Mouse (Mus musculus): ENCODE results near the gene Pou3f3. TPM values are rescaled to one million over a fixed set of nuclear protein-coding genes. Genes with fewer than 3 reads are reported as not detected.
A peak's percentile ranks its signal among the peaks of the same experiment; 100 is the strongest.

The Pou3f3 gene
- polyA plus RNA-seq (2015; fragmentation: Nextera tagmentation; extraction: Ambion mirVana), result 8.4 and 9.5 TPM in 2 replicates

GRCm38 (mm10) chr1:42695578-42695915 lies at the start of gene Pou3f3:
Gene Pou3f3 (plus strand): TSS chr1:42695768.
- Histone ChIP-seq H3K27me3 (replicated peaks; ENCODE audit: control insufficient read depth, insufficient read depth, low read length) (no peaks in the 10 kb centered on the region), H3K27ac (ENCODE audit: low read depth, low read length) (peak within 1 kb of the TSS; percentile 97), H3K9ac (ENCODE audit: low read depth, low read length) (peak within 1 kb of the TSS; percentile 75), H3K4me2 (ENCODE audit: low read length) (peak within 1 kb of the TSS; percentile 71), H3K4me3 (ENCODE audit: low read length) (peak within 1 kb of the TSS; percentile 54), H3K36me3 (ENCODE audit: control insufficient read depth, insufficient read depth, low read length) (no peaks in the 10 kb centered on the region), H3K4me1 (ENCODE audit: control insufficient read depth, insufficient read depth, low read depth, low read length) (no peaks in the 10 kb centered on the region), H3K9me3 (ENCODE audit: control insufficient read depth, low read length) (no peaks in the 10 kb centered on the region)
- ATAC-seq, result peak; percentile 90
- under 1% methylated on average over 21 of the region's 21 CpGs for WGBS

GRCm38 (mm10) chr1:42648366-42648935 lies 47.1 kb upstream of the Pou3f3 start:
- 74% methylated on average over 9 of the region's 9 CpGs for WGBS
- ATAC-seq, result peak; percentile 70; the same call in 1 of the 2 replicates

GRCm38 (mm10) chr1:42651461-42651860 lies 44.1 kb upstream of the Pou3f3 start:
- no peak for ATAC-seq
- no peaks in the 10 kb centered on the region; the same call in 1 of the 2 replicates for H3K9me3 ChIP-seq (ENCODE audit: control insufficient read depth, low read length)
- H3K4me3 ChIP-seq (ENCODE audit: low read length), result no peak overlapping the region
- no peak overlapping the region for H3K27ac ChIP-seq (ENCODE audit: low read depth, low read length)
- H3K4me1 ChIP-seq (ENCODE audit: control insufficient read depth, insufficient read depth, low read depth, low read length), result no peaks in the 10 kb centered on the region; the same call in 1 of the 2 replicates
- no peak overlapping the region for H3K9ac ChIP-seq (ENCODE audit: low read depth, low read length)
- no peaks in the 10 kb centered on the region for H3K27me3 ChIP-seq (replicated peaks; ENCODE audit: control insufficient read depth, insufficient read depth, low read length)
- H3K4me2 ChIP-seq (ENCODE audit: low read length), result no peak overlapping the region
- WGBS, result 94% methylated on average over 15 of the region's 15 CpGs
- H3K36me3 ChIP-seq (ENCODE audit: control insufficient read depth, insufficient read depth, low read length), result no peaks in the 10 kb centered on the region

More at GRCm38 (mm10) chr1:42648366-42648935, 47.1 kb upstream of the Pou3f3 start:
- no peak overlapping the region for H3K27ac ChIP-seq (ENCODE audit: low read depth, low read length)
- H3K4me3 ChIP-seq (ENCODE audit: low read length), result no peak overlapping the region
- no peaks in the 10 kb centered on the region for H3K27me3 ChIP-seq (replicated peaks; ENCODE audit: control insufficient read depth, insufficient read depth, low read length)
- H3K36me3 ChIP-seq (ENCODE audit: control insufficient read depth, insufficient read depth, low read length), result no peaks in the 10 kb centered on the region
- H3K9ac ChIP-seq (ENCODE audit: low read depth, low read length), result no peak overlapping the region
- H3K9me3 ChIP-seq (ENCODE audit: control insufficient read depth, low read length), result no peaks in the 10 kb centered on the region; the same call in 1 of the 2 replicates
- H3K4me1 ChIP-seq (ENCODE audit: control insufficient read depth, insufficient read depth, low read depth, low read length), result no peaks in the 10 kb centered on the region; the same call in 1 of the 2 replicates
- no peak overlapping the region for H3K4me2 ChIP-seq (ENCODE audit: low read length)

- no peaks in the 10 kb centered on the region for H3K4me1 ChIP-seq (ENCODE audit: control insufficient read depth, insufficient read depth, low read depth, low read length)
- H3K27ac ChIP-seq (ENCODE audit: low read depth, low read length), result 0 out of 2 replicates have a peak overlapping the region, but pooled peaks have one; percentile 39
- H3K36me3 ChIP-seq (ENCODE audit: control insufficient read depth, insufficient read depth, low read length), result 0 out of 2 replicates have a peak, but pooled peaks cover 5% of the 10 kb centered on the region
- no peaks in the 10 kb centered on the region for H3K27me3 ChIP-seq (replicated peaks; ENCODE audit: control insufficient read depth, insufficient read depth, low read length)
- no peak overlapping the region for H3K9ac ChIP-seq (ENCODE audit: low read depth, low read length)
- no peak overlapping the region for H3K4me3 ChIP-seq (ENCODE audit: low read length)
- H3K9me3 ChIP-seq (ENCODE audit: control insufficient read depth, low read length), result no peaks in the 10 kb centered on the region
- H3K4me2 ChIP-seq (ENCODE audit: low read length), result no peak overlapping the region
- peak; percentile 60; the same call in 1 of the 2 replicates for ATAC-seq
- WGBS, result 84% methylated on average over 1 of the region's 1 CpGs
These were observed 28.0 kb upstream of the Pou3f3 start for GRCm38 (mm10) chr1:42667546-42667945.

GRCm38 (mm10) chr1:42680673-42681072 lies 14.9 kb upstream of the Pou3f3 start:
- no peaks in the 10 kb centered on the region for H3K36me3 ChIP-seq (ENCODE audit: control insufficient read depth, insufficient read depth, low read length)
- no peak overlapping the region for H3K27ac ChIP-seq (ENCODE audit: low read depth, low read length)
- H3K4me3 ChIP-seq (ENCODE audit: low read length), result no peak overlapping the region
- H3K4me1 ChIP-seq (ENCODE audit: control insufficient read depth, insufficient read depth, low read depth, low read length), result peaks cover 19% of the 10 kb centered on the region
- H3K9me3 ChIP-seq (ENCODE audit: control insufficient read depth, low read length), result no peaks in the 10 kb centered on the region
- no peak for ATAC-seq
- H3K4me2 ChIP-seq (ENCODE audit: low read length), result no peak overlapping the region
- H3K9ac ChIP-seq (ENCODE audit: low read depth, low read length), result no peak overlapping the region
- H3K27me3 ChIP-seq (replicated peaks; ENCODE audit: control insufficient read depth, insufficient read depth, low read length), result no peaks in the 10 kb centered on the region
- WGBS, result 66% methylated on average over 3 of the region's 3 CpGs

- peaks cover 22% of the 10 kb centered on the region for H3K4me1 ChIP-seq (ENCODE audit: control insufficient read depth, insufficient read depth, low read depth, low read length)
- 62% methylated on average over 5 of the region's 5 CpGs for WGBS
These were observed 13.8 kb upstream of the Pou3f3 start for GRCm38 (mm10) chr1:42681762-42682161.

GRCm38 (mm10) chr1:42683861-42684260 lies 11.7 kb upstream of the Pou3f3 start:
- Histone ChIP-seq H3K9me3 (ENCODE audit: control insufficient read depth, low read length) (no peaks in the 10 kb centered on the region), H3K4me1 (ENCODE audit: control insufficient read depth, insufficient read depth, low read depth, low read length) (peaks cover 18% of the 10 kb centered on the region), H3K4me3 (ENCODE audit: low read length) (peak overlapping the region; percentile 51), H3K36me3 (ENCODE audit: control insufficient read depth, insufficient read depth, low read length) (no peaks in the 10 kb centered on the region), H3K4me2 (ENCODE audit: low read length) (peak overlapping the region; percentile 97), H3K27ac (ENCODE audit: low read depth, low read length) (peak overlapping the region; percentile 86), H3K9ac (ENCODE audit: low read depth, low read length) (peak overlapping the region; percentile 84), H3K27me3 (replicated peaks; ENCODE audit: control insufficient read depth, insufficient read depth, low read length) (no peaks in the 10 kb centered on the region)
- peak; percentile 16 for ATAC-seq
- WGBS, result 7% methylated on average over 6 of the region's 6 CpGs

More at GRCm38 (mm10) chr1:42681762-42682161, 13.8 kb upstream of the Pou3f3 start:
- no peak for ATAC-seq
- Histone ChIP-seq H3K9me3 (ENCODE audit: control insufficient read depth, low read length) (no peaks in the 10 kb centered on the region), H3K36me3 (ENCODE audit: control insufficient read depth, insufficient read depth, low read length) (no peaks in the 10 kb centered on the region), H3K27ac (ENCODE audit: low read depth, low read length) (no peak overlapping the region), H3K27me3 (replicated peaks; ENCODE audit: control insufficient read depth, insufficient read depth, low read length) (no peaks in the 10 kb centered on the region), H3K4me2 (ENCODE audit: low read length) (no peak overlapping the region), H3K9ac (ENCODE audit: low read depth, low read length) (no peak overlapping the region), H3K4me3 (ENCODE audit: low read length) (no peak overlapping the region)

GRCm38 (mm10) chr1:42684345-42684744 lies 11.2 kb upstream of the Pou3f3 start:
- peak overlapping the region; percentile 51 for H3K4me3 ChIP-seq (ENCODE audit: low read length)
- no peaks in the 10 kb centered on the region for H3K9me3 ChIP-seq (ENCODE audit: control insufficient read depth, low read length)
- no peaks in the 10 kb centered on the region for H3K36me3 ChIP-seq (ENCODE audit: control insufficient read depth, insufficient read depth, low read length)
- H3K4me1 ChIP-seq (ENCODE audit: control insufficient read depth, insufficient read depth, low read depth, low read length), result peaks cover 18% of the 10 kb centered on the region
- peak overlapping the region; percentile 84 for H3K9ac ChIP-seq (ENCODE audit: low read depth, low read length)
- peak overlapping the region; percentile 97 for H3K4me2 ChIP-seq (ENCODE audit: low read length)
- peak; percentile 67 for ATAC-seq
- no peaks in the 10 kb centered on the region for H3K27me3 ChIP-seq (replicated peaks; ENCODE audit: control insufficient read depth, insufficient read depth, low read length)
- H3K27ac ChIP-seq (ENCODE audit: low read depth, low read length), result peak overlapping the region; percentile 86
- WGBS, result 0% methylated on average over 26 of the region's 27 CpGs

GRCm38 (mm10) chr1:42684783-42685182 lies 10.8 kb upstream of the Pou3f3 start:
- Histone ChIP-seq H3K4me3 (ENCODE audit: low read length) (peak overlapping the region; percentile 51), H3K36me3 (ENCODE audit: control insufficient read depth, insufficient read depth, low read length) (no peaks in the 10 kb centered on the region), H3K27ac (ENCODE audit: low read depth, low read length) (peak overlapping the region; percentile 86), H3K9me3 (ENCODE audit: control insufficient read depth, low read length) (no peaks in the 10 kb centered on the region), H3K27me3 (replicated peaks; ENCODE audit: control insufficient read depth, insufficient read depth, low read length) (no peaks in the 10 kb centered on the region), H3K4me1 (ENCODE audit: control insufficient read depth, insufficient read depth, low read depth, low read length) (peaks cover 18% of the 10 kb centered on the region), H3K4me2 (ENCODE audit: low read length) (peak overlapping the region; percentile 97), H3K9ac (ENCODE audit: low read depth, low read length) (peak overlapping the region; percentile 84)
- WGBS, result 1% methylated on average over 17 of the region's 21 CpGs
- ATAC-seq, result peak; percentile 70
